Mouse (Mus musculus) liver, postnatal 0 days (tissue): ENCODE measurements around the gene Tmem212. TPM values are rescaled to one million over a fixed set of nuclear protein-coding genes. Genes with fewer than 3 reads are reported as not detected.

ENCODE experiments used
- ATAC-seq: fragments of 200-750 bp; cut with Nextera tagmentation; 2 replicates; pipeline ENCODE4 v1.8.0; 2017; ENCODE audit warnings: mild to moderate bottlenecking, moderate library complexity
- DNase-seq: peaks from one replicate; pipeline ENCODE4 v3.0.0-alpha.2; 2016
- H3K27ac ChIP-seq: fragments of 300-500 bp; sonication (generic); 2 replicates; pipeline ENCODE4 v1.5.1; 2014; ENCODE audit warnings: antibody characterized with exemption, moderate library complexity, mild to moderate bottlenecking, low read depth
- H3K27me3 ChIP-seq: fragments of 300-500 bp; sonication (generic); 2 replicates; pipeline ENCODE4 v1.6.1; 2014; ENCODE audit warnings: low read length, control low read depth, mixed read lengths; ENCODE audit not compliant: insufficient read depth
- H3K36me3 ChIP-seq: fragments of 300-500 bp; sonication (generic); replicated peaks from 2 replicates; pipeline ENCODE4 v1.6.1; 2014; ENCODE audit warnings: mild to moderate bottlenecking, control low read depth, low read length, moderate library complexity, mixed read lengths; ENCODE audit not compliant: insufficient read depth
- H3K4me1 ChIP-seq: fragments of 300-500 bp; sonication (generic); 2 replicates; pipeline ENCODE4 v1.6.1; 2014; ENCODE audit warnings: antibody characterized with exemption, mild to moderate bottlenecking, control low read depth; ENCODE audit not compliant: insufficient read depth
- H3K4me2 ChIP-seq: fragments of 300-500 bp; sonication (generic); 2 replicates; pipeline ENCODE4 v1.6.1; 2014; ENCODE audit warnings: low read depth, mild to moderate bottlenecking, low read length, moderate library complexity, mixed read lengths
- H3K4me3 ChIP-seq: fragments of 300-500 bp; sonication (generic); 2 replicates; pipeline ENCODE4 v1.5.1; 2014; ENCODE audit warnings: low read depth, low read length
- H3K9ac ChIP-seq: fragments of 300-500 bp; sonication (generic); replicated peaks from 2 replicates; pipeline ENCODE4 v1.6.1; 2014; ENCODE audit warnings: mild to moderate bottlenecking, moderate library complexity
- H3K9me3 ChIP-seq: fragments of 300-500 bp; sonication (generic); 2 replicates; pipeline ENCODE4 v1.6.1; 2016; ENCODE audit warnings: mild to moderate bottlenecking, control low read depth, low read length, mixed read lengths
- CTCF ChIP-seq: sonication (generic); IDR thresholded peaks from 2 replicates; pipeline ENCODE4 v1.5.1; 2016; ENCODE audit warnings: antibody characterized with exemption, low read depth
- EP300 ChIP-seq: IDR thresholded peaks from 2 replicates; pipeline ENCODE4 v1.6.1; 2016; ENCODE audit warnings: antibody characterized with exemption, low read depth, mild to moderate bottlenecking
- WGBS: fragments of 180-500 bp; shearing (Covaris S2); extraction: QIAGEN DNeasy Blood & Tissue Kit; methylation state at CpG from one replicate; pipeline ENCODE4 v1.1.7; 2014; ENCODE audit not compliant: insufficient replicate concordance; 5-methylcytosine and 5-hydroxymethylcytosine counted together
- polyA plus RNA-seq: library from polyadenylated mRNA; unstranded; fragments of >200 nt; fragmentation: Nextera tagmentation; extraction: Ambion mirVana; gene quantifications from 2 replicates; pipeline ENCODE4 v1.2.1, GENCODE M21; 2015

Tmem212 gene
- polyA plus RNA-seq, 1 experiment from 2014 or later: 0.26 TPM

DNA sequence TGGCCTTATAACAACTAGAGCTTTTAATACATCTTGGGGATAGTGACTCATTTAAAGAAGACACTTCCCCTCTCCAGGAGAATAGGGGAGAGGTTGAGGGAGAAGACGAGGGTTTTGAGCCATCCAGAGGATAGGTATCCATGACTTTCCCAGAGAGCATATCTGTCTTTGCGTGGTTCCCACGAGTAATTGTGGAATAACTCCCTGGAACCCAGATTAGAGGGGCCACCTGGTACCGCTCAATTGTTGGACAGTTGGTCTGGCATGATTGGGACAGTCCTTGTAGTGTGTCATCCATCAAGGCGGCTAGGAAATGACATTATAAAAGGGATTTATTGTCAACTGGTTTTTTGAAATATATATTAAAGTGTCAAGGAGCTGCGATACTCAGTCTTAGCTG, 35.1 kb downstream of the Tmem212 start:
- DNase-seq (no peak), ATAC-seq (no peak)
- H3K4me1 ChIP-seq: peaks cover 16% of the 10 kb centered on the region
- H3K9me3 ChIP-seq: no peaks in the 10 kb centered on the region
- H3K36me3 ChIP-seq: no peaks in the 10 kb centered on the region
- no peaks in the 10 kb centered on the region for H3K27me3 ChIP-seq
- no peak overlapping the region for H3K4me2 ChIP-seq
- WGBS: 80% methylated on average over 6 of the region's 6 CpGs
- no peak overlapping the region for H3K4me3 ChIP-seq
- no peak overlapping the region for H3K27ac ChIP-seq
- H3K9ac ChIP-seq: no peak overlapping the region
- TF ChIP-seq EP300 (no peak), CTCF (no peak)

DNA sequence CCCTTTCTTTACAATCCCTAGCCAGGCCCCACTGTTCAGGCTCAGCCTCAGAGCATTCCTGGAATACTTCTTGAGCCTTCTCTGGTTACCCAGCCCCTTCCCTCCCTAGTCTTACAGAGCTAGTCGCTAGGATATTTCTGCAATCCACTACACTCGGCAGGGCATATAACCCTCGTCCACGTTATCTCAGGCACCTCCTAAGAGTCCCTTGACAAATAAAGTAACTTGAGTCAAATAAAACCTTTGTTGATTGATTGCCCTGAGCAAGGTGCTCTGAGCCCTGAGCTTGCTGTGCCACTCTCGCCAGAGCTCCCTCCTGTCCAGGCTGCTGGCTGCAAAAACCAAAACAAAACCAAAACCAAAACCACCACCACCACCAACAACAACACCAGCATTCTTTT, 37.0 kb downstream of the Tmem212 start:
- H3K4me1 ChIP-seq: peaks cover 16% of the 10 kb centered on the region
- H3K27me3 ChIP-seq: no peaks in the 10 kb centered on the region
- TF ChIP-seq CTCF (no peak), EP300 (no peak)
- ATAC-seq: no peak
- peak overlapping the region; percentile 50 for H3K4me2 ChIP-seq
- H3K36me3 ChIP-seq: no peaks in the 10 kb centered on the region
- no peaks in the 10 kb centered on the region for H3K9me3 ChIP-seq
- DNase-seq: no peak
- H3K27ac ChIP-seq: no peak overlapping the region
- H3K9ac ChIP-seq: 0 out of 2 replicates have a peak overlapping the region, but pooled peaks have one; percentile 8
- WGBS: 14% methylated on average over 5 of the region's 5 CpGs
- 0 out of 2 replicates have a peak overlapping the region, but pooled peaks have one; percentile 6 for H3K4me3 ChIP-seq

DNA sequence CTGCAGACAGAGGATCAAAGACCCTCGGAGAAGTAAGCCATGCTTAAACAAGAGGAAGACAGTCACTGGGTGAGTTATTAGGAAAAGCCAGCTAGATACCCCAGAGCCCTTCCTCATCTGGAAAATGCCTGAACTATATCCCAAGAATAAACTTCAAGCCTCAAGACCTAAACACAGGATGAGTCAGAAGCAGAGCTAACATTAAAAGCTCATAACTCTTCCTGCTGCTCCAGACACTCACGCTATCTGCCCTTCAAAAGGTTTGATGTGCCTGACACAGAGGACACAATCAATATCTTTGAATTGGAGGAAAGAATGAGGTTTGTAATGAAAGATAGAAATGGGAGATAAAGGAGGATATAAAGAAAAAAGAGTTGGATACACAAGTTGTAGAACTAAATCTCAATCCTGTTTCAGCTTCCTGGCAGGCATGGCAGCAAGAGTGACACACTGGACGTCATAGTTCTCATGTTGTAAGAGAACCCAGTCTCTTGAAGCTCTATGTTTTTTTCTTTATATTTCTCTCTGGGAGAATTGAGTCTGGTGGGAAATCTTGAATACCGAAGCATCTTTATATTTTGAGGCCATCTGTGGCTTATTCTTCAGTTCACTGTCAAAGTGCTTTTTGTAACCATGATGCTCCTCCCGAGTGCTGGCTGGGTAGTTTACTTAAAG, 37.6 kb downstream of the Tmem212 start:
- H3K4me2 ChIP-seq: peak overlapping the region; percentile 50; the same call in 1 of the 2 replicates
- peaks cover 16% of the 10 kb centered on the region for H3K4me1 ChIP-seq
- no peaks in the 10 kb centered on the region for H3K36me3 ChIP-seq
- H3K27ac ChIP-seq: no peak overlapping the region
- H3K9ac ChIP-seq: no peak overlapping the region
- no peak overlapping the region for H3K4me3 ChIP-seq
- no peak for TF ChIP-seq EP300
- no peak for TF ChIP-seq CTCF
- no peaks in the 10 kb centered on the region for H3K9me3 ChIP-seq
- H3K27me3 ChIP-seq: no peaks in the 10 kb centered on the region
- 48% methylated on average over 5 of the region's 5 CpGs for WGBS
- DNase-seq (no peak), ATAC-seq (no peak)

- ATAC-seq (no peak), DNase-seq (no peak)
- Histone ChIP-seq H3K4me3 (no peak overlapping the region), H3K36me3 (no peaks in the 10 kb centered on the region), H3K4me2 (no peak overlapping the region), H3K27ac (no peak overlapping the region), H3K27me3 (no peaks in the 10 kb centered on the region), H3K9ac (no peak overlapping the region), H3K4me1 (no peaks in the 10 kb centered on the region), H3K9me3 (no peaks in the 10 kb centered on the region)
- 71% methylated on average over 2 of the region's 2 CpGs for WGBS
- TF ChIP-seq EP300 (no peak), CTCF (no peak)
Observed at GRCm38 (mm10) chr3:27856288-27856687, 39.9 kb downstream of the Tmem212 start.

- WGBS: 70% methylated on average over 5 of the region's 5 CpGs
- DNase-seq: no peak
Observed at GRCm38 (mm10) chr3:27854431-27855180, 41.6 kb downstream of the Tmem212 start.

DNA sequence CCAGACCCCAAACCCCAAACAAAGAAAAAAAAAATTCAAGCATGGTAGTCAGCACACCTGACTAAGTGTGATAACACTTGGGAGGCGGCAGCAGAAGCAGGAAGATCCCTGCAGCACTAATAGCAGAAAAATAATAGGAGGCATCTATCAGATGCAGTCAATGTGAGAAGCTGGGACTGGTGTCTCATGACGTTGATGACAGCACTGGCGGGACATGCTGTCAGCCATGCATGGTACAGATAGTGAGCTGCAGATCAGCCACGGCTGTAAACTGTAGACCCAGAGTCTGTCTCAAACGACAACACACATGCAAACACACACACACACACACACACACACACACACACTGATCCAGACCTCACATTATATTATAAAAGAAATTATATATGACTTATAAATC, 52.9 kb downstream of the Tmem212 start:
- DNase-seq (no peak), ATAC-seq (no peak)
- no peaks in the 10 kb centered on the region for H3K9me3 ChIP-seq
- 60% methylated on average over 5 of the region's 5 CpGs for WGBS
- TF ChIP-seq CTCF (no peak), EP300 (no peak)
- H3K36me3 ChIP-seq: no peaks in the 10 kb centered on the region
- H3K27ac ChIP-seq: no peak overlapping the region
- no peak overlapping the region for H3K4me3 ChIP-seq
- no peak overlapping the region for H3K9ac ChIP-seq
- H3K4me1 ChIP-seq: no peaks in the 10 kb centered on the region
- no peaks in the 10 kb centered on the region for H3K27me3 ChIP-seq
- H3K4me2 ChIP-seq: no peak overlapping the region

More at GRCm38 (mm10) chr3:27854431-27855180, 41.6 kb downstream of the Tmem212 start:
- Histone ChIP-seq H3K4me2 (no peak overlapping the region), H3K9ac (no peak overlapping the region), H3K9me3 (no peaks in the 10 kb centered on the region), H3K36me3 (no peaks in the 10 kb centered on the region), H3K27me3 (no peaks in the 10 kb centered on the region), H3K4me1 (no peaks in the 10 kb centered on the region), H3K4me3 (no peak overlapping the region), H3K27ac (no peak overlapping the region)
- TF ChIP-seq CTCF (no peak), EP300 (no peak)
- ATAC-seq: no peak
